14 mouse cellular contexts compared by ENCODE assay signal in the genomic region with DNA sequence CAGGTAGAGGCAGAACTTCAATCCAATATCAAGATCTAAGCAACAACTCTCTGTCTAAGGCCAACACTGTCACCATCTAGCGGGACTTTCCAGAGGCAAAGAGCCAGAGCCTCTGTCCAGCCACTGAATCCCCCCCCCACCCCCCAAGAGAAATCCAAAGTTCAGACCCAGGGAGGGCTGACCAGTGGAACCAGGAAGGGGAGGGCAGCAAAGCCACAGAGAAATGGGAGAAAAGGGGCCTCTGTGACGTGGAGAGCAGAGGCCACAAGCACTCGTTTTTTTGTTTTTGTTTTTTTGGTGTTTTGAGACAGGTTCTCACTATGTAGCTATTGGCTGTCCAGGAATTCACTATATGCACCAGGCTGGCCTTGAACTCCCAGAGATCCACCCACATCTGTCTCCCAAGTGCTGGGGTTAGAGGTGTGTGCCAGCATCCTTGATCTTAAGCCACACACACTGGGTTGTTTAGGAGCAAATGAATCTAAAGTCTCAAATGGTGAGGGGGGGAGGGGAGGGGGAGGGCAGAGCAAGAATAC. TPM values are rescaled to one million over a fixed set of nuclear protein-coding genes. Genes with fewer than 3 reads are reported as not detected.
DNase-seq lines count a peak whose midpoint lies in the region; ATAC-seq lines count a peak whose summit lies in the region.
"Had no signal": no experiment of that assay in that cellular context is flagged by ENCODE, and none has a peak within 500 bp of the region (broad histone marks: within the 10 kb centered on the region; RNA-seq: fewer than 3 reads in every experiment).

No protein-coding gene starts in this region.

- no peak overlapping the region for H3K9ac ChIP-seq in heart, embryonic 11.5 days (ENCODE audit: low read depth, low read length)
- H3K9ac ChIP-seq in midbrain, embryonic 13.5 days (replicated peaks), result no peak overlapping the region; the same call in 1 of the 2 replicates
- H3K9ac ChIP-seq: heart, embryonic 15.5 days had no signal

- ATAC-seq in heart, embryonic 11.5 days (replicated peaks; ENCODE audit: insufficient number of reproducible peaks, low FRiP score, low TSS enrichment), result no peak
- no peak for ATAC-seq in midbrain, embryonic 13.5 days
- no peak for ATAC-seq in frontal cortex, adult (ENCODE audit: low TSS enrichment)

- DNase-seq in heart, adult 8-10 months (ENCODE audit: low spot score), result no peak
- no peak for DNase-seq in midbrain, embryonic 10.5 days (ENCODE audit: low spot score)
- DNase-seq in kidney, postnatal 14 days, result peak; percentile 43
- DNase-seq in testis, postnatal 14 days (ENCODE audit: low spot score), result peak; percentile 5
- DNase-seq: cerebellum, postnatal 36 days; left cerebral cortex, postnatal 4 days; thymus, postnatal 36 days had no signal

- no peak overlapping the region for H3K4me3 ChIP-seq in heart, embryonic 11.5 days (ENCODE audit: low read depth, low read length)
- no peak overlapping the region for H3K4me3 ChIP-seq in midbrain, embryonic 10.5 days
- no peak overlapping the region for H3K4me3 ChIP-seq in midbrain, embryonic 13.5 days (replicated peaks)
- H3K4me3 ChIP-seq: heart, embryonic 15.5 days had no signal

- peak overlapping the region; percentile 2; the same call in 1 of the 2 replicates for H3K4me2 ChIP-seq in heart, embryonic 11.5 days
- H3K4me2 ChIP-seq in midbrain, embryonic 13.5 days (replicated peaks), result no peak overlapping the region
- H3K4me2 ChIP-seq: heart, embryonic 15.5 days had no signal

- no peaks in the 10 kb centered on the region for H3K27me3 ChIP-seq in heart, embryonic 11.5 days (ENCODE audit: control insufficient read depth, insufficient read depth, low read length)
- H3K27me3 ChIP-seq in midbrain, embryonic 10.5 days (ENCODE audit: low read depth, poor library complexity, severe bottlenecking), result no peaks in the 10 kb centered on the region
- H3K27me3 ChIP-seq in midbrain, embryonic 13.5 days, result no peaks in the 10 kb centered on the region
- H3K27me3 ChIP-seq: CH12.LX; heart, embryonic 15.5 days had no signal

- WGBS in heart, embryonic 11.5 days (ENCODE audit: insufficient replicate concordance), result 71% methylated on average over 3 of the region's 3 CpGs
- 84% methylated on average over 3 of the region's 3 CpGs for WGBS in midbrain, embryonic 10.5 days
- 71% methylated on average over 3 of the region's 3 CpGs for WGBS in midbrain, embryonic 13.5 days

- no peak overlapping the region for H3K27ac ChIP-seq in heart, embryonic 11.5 days (ENCODE audit: low read depth, low read length)
- H3K27ac ChIP-seq in midbrain, embryonic 10.5 days (replicated peaks), result peak overlapping the region; percentile 28; the same call in 1 of the 2 replicates
- H3K27ac ChIP-seq in midbrain, embryonic 13.5 days, result no peak overlapping the region

- no peaks in the 10 kb centered on the region for H3K9me3 ChIP-seq in heart, embryonic 11.5 days (replicated peaks; ENCODE audit: control insufficient read depth, low read length)
- no peaks in the 10 kb centered on the region for H3K9me3 ChIP-seq in midbrain, embryonic 10.5 days (replicated peaks)
- H3K9me3 ChIP-seq in midbrain, embryonic 13.5 days, result no peaks in the 10 kb centered on the region
- H3K9me3 ChIP-seq: heart, embryonic 15.5 days; megakaryocyte, embryonic 14.5 days had no signal

- no peaks in the 10 kb centered on the region for H3K36me3 ChIP-seq in heart, embryonic 11.5 days (ENCODE audit: control insufficient read depth, insufficient read depth, low read length)
- peaks cover 7% of the 10 kb centered on the region for H3K36me3 ChIP-seq in midbrain, embryonic 10.5 days
- 0 out of 2 replicates have a peak, but pooled peaks cover under 1% of the 10 kb centered on the region for H3K36me3 ChIP-seq in midbrain, embryonic 13.5 days

- H3K4me1 ChIP-seq in heart, embryonic 11.5 days (ENCODE audit: control insufficient read depth, insufficient read depth, low read length), result peaks cover 11% of the 10 kb centered on the region
- peaks cover 45% of the 10 kb centered on the region for H3K4me1 ChIP-seq in midbrain, embryonic 10.5 days
- peaks cover 29% of the 10 kb centered on the region for H3K4me1 ChIP-seq in midbrain, embryonic 13.5 days (replicated peaks)

RNA-seq across cellular contexts. Expression of a gene that starts 2.1 kb away (rescaled TPM):
- 274 and 281 TPM in 2 replicates for polyA plus RNA-seq in heart, embryonic 11.5 days (2014; fragmentation: Nextera tagmentation; extraction: Ambion mirVana)
- 100 to 1,000 TPM; 174 to 204 (median 197) TPM for total RNA-seq in heart, adult 8-10 months (2022)
- polyA plus RNA-seq in midbrain, embryonic 10.5 days (2016; fragmentation: Nextera tagmentation; extraction: Ambion mirVana), result 234 and 249 TPM in 2 replicates
- polyA plus RNA-seq in midbrain, embryonic 13.5 days (2015; fragmentation: Nextera tagmentation; extraction: Ambion mirVana), result 141 and 154 TPM in 2 replicates

RNA-seq across cellular contexts. Expression of a gene that starts 16.7 kb away (rescaled TPM):
- polyA plus RNA-seq in heart, embryonic 11.5 days (2014; fragmentation: Nextera tagmentation; extraction: Ambion mirVana), result 1.3 TPM in 2 replicates
- total RNA-seq in heart, adult 8-10 months (2022), result under 1 TPM in 1 of 4 experiments, not detected in 3; 0.16 TPM
- polyA plus RNA-seq in midbrain, embryonic 10.5 days (2016; fragmentation: Nextera tagmentation; extraction: Ambion mirVana), result 21.5 and 40.7 TPM in 2 replicates
- 131 and 153 TPM in 2 replicates for polyA plus RNA-seq in midbrain, embryonic 13.5 days (2015; fragmentation: Nextera tagmentation; extraction: Ambion mirVana)

RNA-seq across cellular contexts. Expression of a gene that starts 20.3 kb away (rescaled TPM):
- polyA plus RNA-seq in heart, embryonic 11.5 days (2014; fragmentation: Nextera tagmentation; extraction: Ambion mirVana), result 110 and 113 TPM in 2 replicates
- 10 to 100 TPM; 76.5 to 84.8 (median 79.6) TPM for total RNA-seq in heart, adult 8-10 months (2022)
- 63.5 and 77.1 TPM in 2 replicates for polyA plus RNA-seq in midbrain, embryonic 10.5 days (2016; fragmentation: Nextera tagmentation; extraction: Ambion mirVana)
- polyA plus RNA-seq in midbrain, embryonic 13.5 days (2015; fragmentation: Nextera tagmentation; extraction: Ambion mirVana), result 57.4 and 61.8 TPM in 2 replicates

RNA-seq across cellular contexts. Expression of a gene that starts 37.6 kb away (rescaled TPM):
- 3.1 and 5.1 TPM in 2 replicates for polyA plus RNA-seq in heart, embryonic 11.5 days (2014; fragmentation: Nextera tagmentation; extraction: Ambion mirVana)
- total RNA-seq in heart, adult 8-10 months (2022), result 1 to 10 TPM; 2.5 to 5.4 (median 3.6) TPM
- polyA plus RNA-seq in midbrain, embryonic 10.5 days (2016; fragmentation: Nextera tagmentation; extraction: Ambion mirVana), result 3.0 and 4.0 TPM in 2 replicates
- 10.9 and 18.4 TPM in 2 replicates for polyA plus RNA-seq in midbrain, embryonic 13.5 days (2015; fragmentation: Nextera tagmentation; extraction: Ambion mirVana)
- total RNA-seq: CH12.LX had no signal

RNA-seq across cellular contexts. Expression of a gene that starts 43.9 kb away (rescaled TPM):
- 102 and 112 TPM in 2 replicates for polyA plus RNA-seq in heart, embryonic 11.5 days (2014; fragmentation: Nextera tagmentation; extraction: Ambion mirVana)
- 1 to 10 TPM in 2 of 4 experiments, under 1 TPM in 2; 0.19 to 4.5 (median 1.5) TPM for total RNA-seq in heart, adult 8-10 months (2022)
- 33.8 and 33.9 TPM in 2 replicates for polyA plus RNA-seq in midbrain, embryonic 10.5 days (2016; fragmentation: Nextera tagmentation; extraction: Ambion mirVana)
- 4.3 and 4.8 TPM in 2 replicates for polyA plus RNA-seq in midbrain, embryonic 13.5 days (2015; fragmentation: Nextera tagmentation; extraction: Ambion mirVana)
- polyA plus RNA-seq: myocyte had no signal

Comparison
In these comparisons a context has a peak if more than half of its experiments do, and no peak if none do; other contexts are left out.
1. DNase-seq: peak in kidney, postnatal 14 days (single experiment) and testis, postnatal 14 days (single experiment); none in heart, adult 8-10 months (single experiment) and midbrain, embryonic 10.5 days (single experiment).